Mouse (Mus musculus) megakaryocyte, embryonic 14.5 days (primary cell): Measurements from ENCODE around the gene Cdh6.

Experiments
- FLI1 ChIP-seq: IDR thresholded peaks from 2 replicates; pipeline ENCODE4 v1.6.1; 2012; ENCODE audit warnings: low read length, inconsistent platforms, mixed read lengths
- GATA1 ChIP-seq: IDR thresholded peaks from 3 replicates; pipeline ENCODE4 v1.6.1; 2012; ENCODE audit warnings: mixed read lengths, low read length, inconsistent platforms, borderline replicate concordance

DNA sequence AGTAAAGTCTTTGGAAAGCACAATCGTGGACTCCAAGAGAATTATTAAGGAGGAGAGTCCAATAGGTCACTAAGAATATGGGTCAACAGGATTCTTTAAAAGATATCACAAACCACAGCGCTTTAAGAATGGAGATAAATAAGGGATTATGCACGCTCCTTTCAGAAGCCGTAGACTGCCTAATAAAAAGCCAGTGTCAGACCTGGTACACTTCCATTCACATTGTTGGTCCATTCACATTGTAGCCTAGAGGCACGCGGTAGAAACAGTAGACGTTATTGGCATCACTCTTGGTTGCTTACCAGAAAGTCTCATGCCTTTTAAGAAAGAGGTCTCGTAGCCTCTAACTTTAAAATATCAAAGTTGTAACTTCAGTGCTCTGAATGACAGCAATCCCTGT is 8.0 kb upstream of the Cdh6 start:
- TF ChIP-seq GATA1 = no peak
- no peak for TF ChIP-seq FLI1
